Mouse (Mus musculus) ZHBTc4 (cell line): Measurements from ENCODE around the gene Gm13090.

Experiments used
- DNase-seq: peaks from one replicate; pipeline ENCODE4 v3.0.0-alpha.2; 2011; ENCODE audit warnings: low read depth, low spot score

The Gm13090 gene

GRCm38 (mm10) chr4:151096334-151097103 lies 7.1 kb downstream of the Gm13090 start:
- DNase-seq: no peak

DNA sequence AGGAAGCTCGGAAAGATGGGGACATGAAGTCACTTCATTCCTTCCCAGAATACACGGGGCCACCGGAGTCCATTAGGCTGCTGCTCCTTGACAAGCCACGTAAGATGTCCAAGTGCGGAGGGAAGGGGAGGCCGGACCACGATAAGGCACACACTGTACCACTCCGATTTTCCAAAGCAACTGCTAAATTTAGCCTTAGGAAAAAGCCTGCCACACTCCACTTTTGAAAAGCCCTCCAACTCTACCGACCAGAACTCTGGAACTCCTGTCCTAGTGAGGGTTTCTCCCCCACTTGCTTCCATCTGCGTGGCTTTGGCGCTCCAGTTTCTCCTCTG lies 7.7 kb downstream of the Gm13090 start:
- DNase-seq: no peak

DNA sequence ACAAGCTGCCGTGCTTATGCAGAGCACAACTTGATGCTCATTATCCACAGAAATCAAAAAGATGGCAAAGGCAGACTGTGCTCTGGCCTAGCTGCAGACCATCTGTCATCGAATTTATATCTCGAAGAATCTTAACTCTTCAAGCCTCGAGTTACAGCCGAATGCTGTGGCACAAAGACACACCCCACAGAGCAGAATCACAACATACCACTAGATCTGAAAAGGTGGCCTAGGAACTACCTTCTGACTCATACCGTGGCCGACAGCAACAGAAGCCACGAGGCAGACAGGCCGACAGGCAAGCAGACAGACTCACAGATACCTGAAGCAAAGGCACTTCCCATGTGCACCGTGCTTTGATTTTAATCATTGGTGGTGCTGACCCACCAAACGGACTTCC lies 14.3 kb downstream of the Gm13090 start:
- DNase-seq: no peak

DNA sequence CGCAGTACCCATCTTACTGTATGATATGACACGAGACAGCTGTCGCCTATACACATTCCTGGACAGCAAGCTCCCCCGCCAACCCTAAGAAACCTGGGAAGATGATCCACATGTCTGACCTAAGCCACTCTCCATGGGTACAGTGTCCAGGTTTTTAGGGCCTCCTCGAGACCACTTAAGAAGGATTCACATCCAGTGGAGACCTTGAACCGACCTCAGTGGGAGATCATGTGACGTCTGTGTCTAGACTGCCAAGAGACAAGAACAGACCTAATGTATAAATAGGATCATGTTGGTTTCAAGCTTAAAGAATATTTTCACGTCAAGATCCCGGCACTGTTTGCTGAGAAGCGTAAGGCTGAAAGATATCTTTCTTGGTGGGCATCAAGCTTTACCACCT lies 14.8 kb downstream of the Gm13090 start:
- no peak for DNase-seq

DNA sequence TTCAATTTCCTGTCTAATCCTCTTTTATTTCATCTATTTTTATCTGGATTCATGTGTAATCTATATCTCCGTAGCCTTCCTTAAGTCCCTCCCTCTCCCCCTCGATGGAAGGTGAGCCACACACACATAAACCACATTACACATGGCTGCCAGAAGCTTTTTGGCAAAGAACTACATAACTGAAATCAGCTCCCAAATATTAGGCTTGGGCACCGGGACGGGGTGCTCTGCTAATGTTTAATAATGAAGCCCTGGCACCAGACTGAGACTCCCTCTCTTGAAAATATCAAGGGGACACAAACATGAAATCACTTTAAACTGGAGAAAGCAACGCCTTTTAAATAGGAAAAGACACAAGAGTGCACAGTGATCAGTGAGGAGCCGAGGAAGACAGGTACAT lies 16.5 kb downstream of the Gm13090 start:
- no peak for DNase-seq

- no peak for DNase-seq
Measured at GRCm38 (mm10) chr4:151106468-151106867, 17.1 kb downstream of the Gm13090 start.

- DNase-seq: peak; percentile 37
Measured at GRCm38 (mm10) chr4:151107131-151108001, 18.0 kb downstream of the Gm13090 start.

DNA sequence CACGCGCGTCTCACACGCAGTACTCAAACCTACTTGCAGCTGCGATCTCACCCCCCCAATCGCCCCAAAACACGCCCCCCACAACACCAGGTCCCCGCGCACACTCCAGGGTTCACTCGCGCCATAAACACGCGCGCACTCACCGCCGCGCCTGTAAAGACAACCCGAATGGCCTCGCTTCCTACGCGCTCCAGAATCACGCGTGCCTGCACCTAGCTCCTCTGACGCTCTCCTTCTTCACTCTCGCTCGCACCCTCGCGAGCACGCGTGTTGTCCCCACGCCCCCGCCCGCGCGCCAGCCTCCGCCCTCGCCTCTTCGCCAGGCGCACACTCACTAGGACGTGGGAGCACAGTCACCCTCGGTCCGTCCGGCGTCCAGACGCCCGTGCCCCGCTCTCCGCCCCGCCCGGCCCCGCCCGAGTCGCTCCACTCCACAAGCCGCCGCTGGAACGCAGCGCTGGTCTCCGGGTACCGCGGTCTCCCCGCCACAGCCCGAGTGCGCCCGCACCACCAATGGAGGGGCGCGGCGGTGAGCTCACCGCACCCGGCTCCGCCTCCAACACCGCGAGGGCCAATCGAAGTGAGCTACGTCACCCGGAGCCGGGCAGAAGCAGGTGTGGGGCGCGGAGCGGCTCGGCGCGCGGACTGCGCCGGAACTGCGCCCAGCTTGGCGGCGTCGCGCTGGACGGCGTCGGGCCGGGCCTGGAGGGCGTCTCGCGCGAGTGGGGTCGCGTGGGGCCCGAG lies 18.8 kb downstream of the Gm13090 start:
- peak; percentile 96 for DNase-seq

- DNase-seq: no peak
Measured at GRCm38 (mm10) chr4:151108834-151109241, 19.5 kb downstream of the Gm13090 start.

GRCm38 (mm10) chr4:151111226-151111625 lies 21.9 kb downstream of the Gm13090 start:
- peak; percentile 83 for DNase-seq

- DNase-seq: no peak
Measured at GRCm38 (mm10) chr4:151114574-151114973, 25.2 kb downstream of the Gm13090 start.

DNA sequence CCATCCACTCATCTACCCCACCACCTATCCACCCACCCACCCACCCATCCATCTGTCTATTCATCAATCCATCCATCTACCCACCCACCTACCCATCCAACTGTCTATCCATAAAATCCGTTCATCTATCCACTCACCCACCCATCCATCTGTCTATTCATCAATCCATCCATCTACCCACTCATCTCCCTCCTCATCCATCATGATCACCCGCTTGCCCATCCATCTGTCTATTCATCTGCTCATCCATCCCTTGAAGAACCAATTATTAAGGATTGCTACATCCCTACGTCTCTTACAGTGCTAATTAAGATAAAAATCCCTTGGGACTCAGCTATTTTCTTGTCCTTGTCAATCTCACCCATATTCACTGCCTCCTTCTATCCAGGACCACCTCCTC lies 29.5 kb downstream of the Gm13090 start:
- no peak for DNase-seq

DNA sequence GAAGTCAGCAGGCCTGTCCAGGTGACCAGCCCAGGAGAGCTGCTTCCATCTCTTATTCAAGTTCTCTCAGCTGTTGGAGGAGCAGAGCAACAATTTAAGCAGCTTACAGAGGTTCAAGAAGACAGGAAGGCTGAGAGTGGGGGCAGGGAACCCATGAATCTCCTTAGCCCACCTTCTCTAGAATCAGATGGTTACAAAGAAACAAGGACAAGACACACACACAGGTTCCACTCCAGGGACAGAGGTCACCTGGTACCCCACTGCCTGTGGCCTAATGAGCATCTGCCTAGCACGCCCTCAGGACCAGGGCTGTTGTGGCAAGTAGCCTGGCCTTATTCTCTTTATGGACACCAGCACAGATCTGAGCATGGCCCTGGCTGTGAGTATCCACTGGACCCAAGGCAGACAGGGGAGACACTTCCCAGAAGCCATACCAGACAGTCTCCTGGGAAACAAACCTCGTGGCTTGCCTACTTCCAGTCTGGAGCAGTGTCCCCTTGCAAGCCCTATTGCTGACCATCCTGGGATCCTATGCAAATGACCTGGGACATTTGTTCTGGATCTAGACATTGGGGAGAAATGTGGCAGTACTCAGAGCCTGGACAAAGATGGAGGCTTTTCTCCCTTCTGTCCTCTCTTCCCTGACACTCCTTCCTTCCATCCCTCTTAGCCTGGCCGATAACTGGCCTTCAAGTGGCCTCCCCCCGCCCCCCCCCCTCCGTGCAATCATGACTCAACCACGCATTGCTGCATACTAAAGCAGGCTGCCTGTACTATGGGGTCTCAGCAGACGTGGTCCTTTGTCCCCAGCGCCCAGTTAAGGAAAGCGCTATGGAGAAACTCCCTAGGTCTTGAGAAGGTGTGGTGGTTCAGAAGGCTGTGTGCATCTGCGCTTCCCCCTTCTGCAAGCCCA lies 38.5 kb downstream of the Gm13090 start:
- no peak for DNase-seq

DNA sequence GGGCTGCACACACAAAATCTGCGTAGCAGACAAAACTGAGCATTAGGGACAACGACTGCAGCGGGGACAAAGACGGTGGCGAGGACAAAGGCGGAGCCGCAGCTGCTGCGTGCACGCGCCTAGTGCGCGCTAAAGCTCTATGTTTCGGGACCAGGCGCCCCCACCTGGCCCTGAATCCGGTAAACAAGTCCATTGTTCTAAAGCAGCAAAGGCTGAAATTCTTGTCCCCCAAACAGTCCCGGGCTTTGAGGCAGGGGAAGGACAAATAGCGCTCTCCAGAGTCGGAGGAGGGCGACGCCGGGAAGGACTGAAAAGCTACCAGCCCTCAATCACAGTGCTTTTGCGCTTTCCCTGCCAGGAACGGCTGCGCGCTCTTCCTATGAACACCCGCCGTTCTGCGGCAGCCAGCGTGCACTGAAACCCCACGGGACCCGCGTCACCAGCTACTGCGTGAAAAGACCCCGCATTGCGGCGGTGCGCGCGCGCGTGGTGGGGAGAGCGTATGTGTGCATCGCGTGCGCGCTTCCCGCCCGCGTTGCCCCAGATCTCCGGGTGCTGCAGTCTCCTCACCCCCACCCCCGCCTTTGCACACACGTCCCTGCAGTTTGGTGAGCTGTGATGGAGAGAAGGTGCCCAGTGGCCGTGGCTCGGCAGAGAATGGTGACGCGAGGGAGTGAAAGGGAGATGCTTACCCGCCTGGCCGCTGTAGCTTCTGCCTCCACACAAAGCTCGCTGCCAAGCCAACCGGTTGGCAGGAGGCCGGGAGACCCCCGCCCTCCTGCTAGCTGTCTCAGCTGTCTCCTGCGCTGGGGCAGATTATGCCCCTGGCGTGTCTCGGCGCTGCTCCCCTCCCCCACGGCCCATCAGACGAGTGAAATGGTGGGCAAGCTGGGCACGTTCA lies 39.5 kb downstream of the Gm13090 start:
- peak; percentile 76 for DNase-seq

DNA sequence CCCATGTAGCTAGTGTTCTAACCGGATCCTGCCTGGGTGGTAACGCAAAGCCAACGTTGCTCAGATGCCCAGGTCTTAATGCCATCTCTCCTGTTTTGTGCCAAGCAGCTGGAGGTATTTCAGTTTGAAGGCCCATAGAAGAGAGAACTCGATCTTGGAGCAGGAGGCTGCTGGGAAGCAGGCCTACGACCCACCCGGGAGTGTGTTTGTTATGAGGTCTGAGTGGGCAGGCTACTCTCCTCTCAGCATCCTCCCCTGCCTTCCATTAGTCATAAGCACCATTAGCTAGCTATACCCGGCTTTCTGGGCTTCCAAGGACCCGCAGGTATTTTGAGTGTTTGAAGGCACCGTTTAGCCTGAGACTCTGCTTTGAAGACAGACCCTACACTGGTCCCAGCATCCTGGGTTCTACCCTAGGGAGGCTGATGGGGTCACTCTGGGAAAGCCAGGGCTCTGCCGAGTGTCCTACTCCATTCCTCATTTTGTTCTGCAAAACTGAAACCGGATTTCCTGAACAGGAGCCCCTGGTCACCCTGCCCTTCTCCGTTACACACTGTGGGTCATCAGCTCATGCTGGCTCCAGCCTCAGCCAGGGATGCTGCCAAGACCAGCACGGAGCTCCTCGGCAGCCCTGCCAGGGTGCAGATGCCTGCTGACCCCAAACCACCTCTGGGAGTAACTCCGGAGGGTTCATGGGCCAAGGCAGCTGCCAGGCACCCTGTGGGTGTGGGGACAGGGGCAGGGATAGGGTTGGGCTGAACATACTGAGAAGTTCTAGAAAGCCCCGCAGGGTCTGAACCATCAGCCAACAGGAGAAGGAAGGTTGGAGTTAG lies 40.6 kb downstream of the Gm13090 start:
- DNase-seq: no peak

- DNase-seq: no peak
Measured at GRCm38 (mm10) chr4:151130756-151131490, 41.6 kb downstream of the Gm13090 start.

- DNase-seq: no peak
Measured at GRCm38 (mm10) chr4:151132493-151132892, 43.1 kb downstream of the Gm13090 start.

DNA sequence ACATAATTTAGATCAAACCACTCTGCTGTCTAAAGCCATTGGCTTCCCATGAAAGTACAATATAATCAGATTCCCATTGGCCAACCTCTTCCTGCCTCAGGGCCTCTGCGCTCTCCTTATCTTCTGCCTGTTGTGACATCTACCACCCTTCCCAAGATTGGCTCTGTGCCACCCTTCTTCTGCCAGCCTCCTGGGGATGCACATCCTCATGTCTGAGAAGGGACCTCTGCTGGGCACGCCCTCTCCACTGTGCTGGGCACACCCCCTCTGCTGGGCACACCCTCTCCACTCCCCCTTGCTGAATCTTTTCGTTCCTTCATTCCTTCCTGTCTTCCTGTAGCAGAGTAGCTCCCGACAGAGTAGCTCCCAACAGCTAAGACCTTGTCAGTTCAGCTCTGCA lies 44.4 kb downstream of the Gm13090 start:
- peak; percentile 28 for DNase-seq

- DNase-seq: no peak
Measured at GRCm38 (mm10) chr4:151135491-151135890, 46.1 kb downstream of the Gm13090 start.
